Mouse (Mus musculus) limb, embryonic 12.5 days (tissue): Measurements from ENCODE around the gene Ypel3. TPM values are rescaled to one million over a fixed set of nuclear protein-coding genes. Genes with fewer than 3 reads are reported as not detected.
A peak's percentile ranks its signal among the peaks of the same experiment; 100 is the strongest.
"Not testable (repeated sequence)": the region's sequence is repeated elsewhere in the genome, so short reads cannot be mapped to it uniquely, and the experiment has no call there.

Source experiments
- ATAC-seq: fragments of 200-750 bp; cut with Nextera tagmentation; 2 replicates; pipeline ENCODE4 v1.8.0; 2017; ENCODE audit warnings: low read depth, moderate TSS enrichment; ENCODE audit not compliant: insufficient number of reproducible peaks, insufficient read depth, low FRiP score, low TSS enrichment
- H3K27ac ChIP-seq: fragments of 300-500 bp; sonication (generic); 2 replicates; pipeline ENCODE4 v1.5.1; 2016; ENCODE audit warnings: mild to moderate bottlenecking, moderate library complexity
- H3K27me3 ChIP-seq: fragments of 300-500 bp; sonication (generic); 2 replicates; pipeline ENCODE4 v1.6.1; 2016; ENCODE audit warnings: mild to moderate bottlenecking, moderate library complexity
- H3K36me3 ChIP-seq: fragments of 300-500 bp; sonication (generic); 2 replicates; pipeline ENCODE4 v1.6.1; 2016; ENCODE audit warnings: mild to moderate bottlenecking, moderate library complexity
- H3K4me1 ChIP-seq: fragments of 300-500 bp; sonication (generic); replicated peaks from 2 replicates; pipeline ENCODE4 v1.6.1; 2016
- H3K4me2 ChIP-seq: fragments of 300-500 bp; sonication (generic); 2 replicates; pipeline ENCODE4 v1.6.1; 2016; ENCODE audit warnings: mild to moderate bottlenecking, moderate library complexity
- H3K4me3 ChIP-seq: fragments of 300-500 bp; sonication (generic); replicated peaks from 2 replicates; pipeline ENCODE4 v1.5.1; 2016; ENCODE audit warnings: mild to moderate bottlenecking
- H3K9ac ChIP-seq: fragments of 300-500 bp; sonication (generic); replicated peaks from 2 replicates; pipeline ENCODE4 v1.6.1; 2016; ENCODE audit warnings: mild to moderate bottlenecking, moderate library complexity
- H3K9me3 ChIP-seq: fragments of 300-500 bp; sonication (generic); 2 replicates; pipeline ENCODE4 v1.6.1; 2016; ENCODE audit warnings: mild to moderate bottlenecking, moderate library complexity
- WGBS: fragments of 180-500 bp; shearing (Covaris S2); methylation state at CpG from one replicate; pipeline ENCODE4 v1.1.7; 2016; 5-methylcytosine and 5-hydroxymethylcytosine counted together
- polyA plus RNA-seq: library from polyadenylated mRNA; unstranded; fragments of >200 nt; fragmentation: Nextera tagmentation; extraction: Ambion mirVana; gene quantifications from 2 replicates; pipeline ENCODE4 v1.2.1, GENCODE M21; 2016

The Ypel3 gene
- 104 and 126 TPM in 2 replicates for polyA plus RNA-seq

GRCm38 (mm10) chr7:126776598-126777057 is at the start of gene Ypel3:
TSS of gene Ypel3 (plus strand) at chr7:126776955.
- H3K27me3 ChIP-seq = no peaks in the 10 kb centered on the region
- under 1% methylated on average over 35 of the region's 37 CpGs for WGBS
- no peaks in the 10 kb centered on the region for H3K9me3 ChIP-seq
- ATAC-seq = peak; percentile 78
- H3K4me3 ChIP-seq = peak within 1 kb of the TSS; percentile 82
- H3K4me1 ChIP-seq = peaks cover 37% of the 10 kb centered on the region
- peak within 1 kb of the TSS; percentile 93 for H3K27ac ChIP-seq
- H3K9ac ChIP-seq = peak within 1 kb of the TSS; percentile 85
- H3K36me3 ChIP-seq = peaks cover 36% of the 10 kb centered on the region; the same call in 1 of the 2 replicates
- peak within 1 kb of the TSS; percentile 90 for H3K4me2 ChIP-seq

- not testable (repeated sequence) for H3K27ac ChIP-seq, H3K4me3 ChIP-seq, H3K9me3 ChIP-seq, H3K9ac ChIP-seq, H3K4me2 ChIP-seq, H3K27me3 ChIP-seq, H3K4me1 ChIP-seq, H3K36me3 ChIP-seq, ATAC-seq
- 84% methylated on average over 4 of the region's 4 CpGs for WGBS
These were observed 46.4 kb upstream of the Ypel3 start for GRCm38 (mm10) chr7:126730256-126730789.

GRCm38 (mm10) chr7:126736122-126736521 is 40.6 kb upstream of the Ypel3 start:
- H3K9ac ChIP-seq = no peak overlapping the region
- 85% methylated on average over 8 of the region's 8 CpGs for WGBS
- H3K27me3 ChIP-seq = no peaks in the 10 kb centered on the region
- H3K4me1 ChIP-seq = no peaks in the 10 kb centered on the region; the same call in 1 of the 2 replicates
- H3K36me3 ChIP-seq = no peaks in the 10 kb centered on the region
- H3K4me2 ChIP-seq = no peak overlapping the region
- H3K9me3 ChIP-seq = no peaks in the 10 kb centered on the region
- H3K4me3 ChIP-seq = no peak overlapping the region
- no peak for ATAC-seq
- no peak overlapping the region for H3K27ac ChIP-seq

GRCm38 (mm10) chr7:126739551-126739950 is 37.2 kb upstream of the Ypel3 start:
- Histone ChIP-seq H3K36me3 (no peaks in the 10 kb centered on the region), H3K4me1 (no peaks in the 10 kb centered on the region; the same call in 1 of the 2 replicates), H3K9ac (no peak overlapping the region), H3K27me3 (no peaks in the 10 kb centered on the region), H3K9me3 (no peaks in the 10 kb centered on the region), H3K4me3 (no peak overlapping the region), H3K4me2 (no peak overlapping the region), H3K27ac (no peak overlapping the region)
- 84% methylated on average over 17 of the region's 17 CpGs for WGBS
- no peak for ATAC-seq

GRCm38 (mm10) chr7:126740132-126740735 is 36.5 kb upstream of the Ypel3 start:
- H3K36me3 ChIP-seq = no peaks in the 10 kb centered on the region
- no peaks in the 10 kb centered on the region for H3K27me3 ChIP-seq
- 85% methylated on average over 13 of the region's 13 CpGs for WGBS

GRCm38 (mm10) chr7:126740977-126741376 is 35.8 kb upstream of the Ypel3 start:
- no peak overlapping the region for H3K4me2 ChIP-seq
- H3K27me3 ChIP-seq = no peaks in the 10 kb centered on the region
- no peaks in the 10 kb centered on the region for H3K36me3 ChIP-seq
- ATAC-seq = no peak
- no peak overlapping the region for H3K9ac ChIP-seq
- WGBS = 59% methylated on average over 5 of the region's 5 CpGs
- H3K4me3 ChIP-seq = no peak overlapping the region
- H3K9me3 ChIP-seq = no peaks in the 10 kb centered on the region
- H3K27ac ChIP-seq = no peak overlapping the region
- H3K4me1 ChIP-seq = no peaks in the 10 kb centered on the region; the same call in 1 of the 2 replicates

More at GRCm38 (mm10) chr7:126740132-126740735, 36.5 kb upstream of the Ypel3 start:
- no peak overlapping the region for H3K27ac ChIP-seq
- H3K4me3 ChIP-seq = no peak overlapping the region
- no peak for ATAC-seq
- no peak overlapping the region for H3K9ac ChIP-seq
- H3K4me2 ChIP-seq = no peak overlapping the region
- no peaks in the 10 kb centered on the region for H3K9me3 ChIP-seq
- H3K4me1 ChIP-seq = no peaks in the 10 kb centered on the region; the same call in 1 of the 2 replicates

GRCm38 (mm10) chr7:126741452-126741851 is 35.3 kb upstream of the Ypel3 start:
- H3K4me3 ChIP-seq = no peak overlapping the region
- H3K27me3 ChIP-seq = no peaks in the 10 kb centered on the region
- WGBS = 79% methylated on average over 5 of the region's 5 CpGs
- no peaks in the 10 kb centered on the region for H3K9me3 ChIP-seq
- H3K4me2 ChIP-seq = no peak overlapping the region
- ATAC-seq = peak; percentile 66; the same call in 1 of the 2 replicates
- no peak overlapping the region for H3K9ac ChIP-seq
- no peak overlapping the region for H3K27ac ChIP-seq
- H3K36me3 ChIP-seq = no peaks in the 10 kb centered on the region
- peaks cover 3% of the 10 kb centered on the region for H3K4me1 ChIP-seq

GRCm38 (mm10) chr7:126741964-126742482 is 34.7 kb upstream of the Ypel3 start:
- ATAC-seq = no peak
- Histone ChIP-seq H3K9ac (no peak overlapping the region), H3K4me3 (no peak overlapping the region), H3K9me3 (no peaks in the 10 kb centered on the region), H3K4me2 (no peak overlapping the region), H3K4me1 (peaks cover 8% of the 10 kb centered on the region), H3K36me3 (no peaks in the 10 kb centered on the region), H3K27ac (no peak overlapping the region), H3K27me3 (no peaks in the 10 kb centered on the region)
- 88% methylated on average over 13 of the region's 13 CpGs for WGBS

- no peak overlapping the region for H3K27ac ChIP-seq
- no peaks in the 10 kb centered on the region for H3K9me3 ChIP-seq
- H3K36me3 ChIP-seq = no peaks in the 10 kb centered on the region
- H3K4me1 ChIP-seq = peaks cover 8% of the 10 kb centered on the region; the same call in 1 of the 2 replicates
- no peak overlapping the region for H3K4me2 ChIP-seq
- no peak overlapping the region for H3K4me3 ChIP-seq
- ATAC-seq = no peak
- WGBS = 92% methylated on average over 12 of the region's 12 CpGs
- no peak overlapping the region for H3K9ac ChIP-seq
- no peaks in the 10 kb centered on the region for H3K27me3 ChIP-seq
These were observed 30.7 kb upstream of the Ypel3 start for GRCm38 (mm10) chr7:126746066-126746465.

GRCm38 (mm10) chr7:126746798-126747197 is 30.0 kb upstream of the Ypel3 start:
- Histone ChIP-seq H3K36me3 (no peaks in the 10 kb centered on the region), H3K9me3 (no peaks in the 10 kb centered on the region), H3K27ac (no peak overlapping the region), H3K27me3 (no peaks in the 10 kb centered on the region), H3K4me1 (peaks cover 8% of the 10 kb centered on the region; the same call in 1 of the 2 replicates), H3K4me2 (no peak overlapping the region), H3K9ac (no peak overlapping the region), H3K4me3 (no peak overlapping the region)
- 27% methylated on average over 6 of the region's 6 CpGs for WGBS
- ATAC-seq = no peak

GRCm38 (mm10) chr7:126748824-126749223 is 27.9 kb upstream of the Ypel3 start:
- 67% methylated on average over 7 of the region's 7 CpGs for WGBS
- no peaks in the 10 kb centered on the region for H3K36me3 ChIP-seq
- no peaks in the 10 kb centered on the region for H3K9me3 ChIP-seq
- no peaks in the 10 kb centered on the region for H3K27me3 ChIP-seq
- peaks cover 8% of the 10 kb centered on the region; the same call in 1 of the 2 replicates for H3K4me1 ChIP-seq
- no peak overlapping the region for H3K9ac ChIP-seq
- no peak for ATAC-seq
- H3K27ac ChIP-seq = no peak overlapping the region
- H3K4me2 ChIP-seq = no peak overlapping the region
- no peak overlapping the region for H3K4me3 ChIP-seq
